Mouse (Mus musculus): ENCODE data around the gene Tmem190.
"Not testable (repeated sequence)": the region's sequence is repeated elsewhere in the genome, so short reads cannot be mapped to it uniquely, and the experiment has no call there.

Gene Tmem190

GRCm38 (mm10) chr7:4776861-4777830 is 5.6 kb upstream of the Tmem190 start:
- DNase-seq, result peak; percentile 75

DNA sequence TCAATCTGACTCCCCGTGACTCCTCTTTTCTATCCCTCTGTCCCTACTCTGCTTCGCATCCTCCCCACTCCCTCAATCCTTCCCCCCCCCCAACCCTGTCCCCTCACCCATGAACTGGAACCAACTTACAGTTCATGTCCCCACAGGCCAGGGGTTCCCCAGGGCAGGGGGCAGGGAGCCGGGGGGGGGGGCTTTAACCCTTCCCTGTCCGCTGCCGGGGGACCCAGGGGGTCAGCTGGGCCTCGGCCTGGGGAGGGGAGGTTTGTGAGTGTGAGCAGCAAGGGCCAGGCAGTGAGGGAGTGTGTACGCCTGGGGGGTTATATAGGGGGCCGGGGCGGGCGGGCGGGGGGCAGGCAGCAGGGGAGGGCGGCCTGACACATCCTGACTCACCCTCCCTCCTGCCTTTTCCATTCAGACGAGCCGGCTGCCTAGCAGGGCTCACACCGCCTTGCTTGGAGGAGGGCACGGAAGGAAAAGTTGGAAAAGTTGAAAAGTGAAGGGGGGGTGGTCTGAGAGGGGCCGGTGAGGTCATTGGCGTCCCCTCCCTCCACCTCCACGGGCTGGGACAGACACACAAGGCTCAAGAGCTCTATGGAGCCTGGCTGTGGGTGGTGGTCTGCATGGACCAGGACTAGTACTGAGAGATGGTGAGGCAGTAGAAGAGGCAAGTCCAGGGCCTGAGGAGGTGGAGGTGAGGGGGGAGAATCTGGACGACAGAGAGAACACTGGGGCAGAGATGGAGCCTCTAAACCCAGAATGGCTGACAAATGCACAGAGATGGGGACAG is 4.7 kb upstream of the Tmem190 start:
- DNase-seq, result no peak

DNA sequence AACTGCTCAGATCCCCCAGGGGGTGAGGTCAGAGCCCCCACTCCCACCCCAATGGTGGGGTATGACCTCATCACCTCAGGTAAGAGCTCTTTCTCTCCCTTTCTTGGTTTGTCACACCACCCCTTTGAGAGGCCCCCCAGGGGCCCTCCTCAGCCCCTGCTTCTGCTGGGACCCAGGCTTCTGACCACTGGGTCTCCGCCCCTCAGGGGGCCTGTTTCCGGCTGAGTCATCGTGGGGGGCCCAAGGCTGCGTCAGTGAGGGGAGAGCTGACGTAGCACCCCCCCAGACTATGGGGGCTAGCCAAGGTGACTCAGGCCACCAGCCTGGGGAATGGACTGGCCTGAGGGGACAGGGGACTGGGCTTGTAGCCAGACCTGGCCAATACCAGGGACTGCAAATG is 2.8 kb upstream of the Tmem190 start:
- no peak for DNase-seq

DNA sequence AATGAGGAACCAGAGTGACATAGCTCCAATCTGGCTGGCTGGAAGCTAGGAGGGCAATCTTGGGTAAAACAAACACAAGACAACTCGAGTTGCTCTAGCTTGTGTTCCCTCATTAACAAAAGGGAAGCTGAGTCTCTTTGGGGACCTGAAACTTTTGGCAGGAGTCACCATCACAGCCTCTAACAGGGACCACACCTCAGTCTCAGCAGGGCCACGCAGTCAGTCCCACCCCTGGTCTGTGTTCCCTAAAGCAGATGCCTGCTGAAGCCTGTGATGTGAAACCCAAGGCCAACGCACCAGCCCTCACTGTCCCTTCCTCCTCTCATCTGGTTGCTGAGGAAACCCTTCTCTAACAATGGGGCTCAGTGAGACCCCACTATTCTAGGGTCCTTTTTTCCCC is 607 bp upstream of the Tmem190 start:
- DNase-seq, result no peak

DNA sequence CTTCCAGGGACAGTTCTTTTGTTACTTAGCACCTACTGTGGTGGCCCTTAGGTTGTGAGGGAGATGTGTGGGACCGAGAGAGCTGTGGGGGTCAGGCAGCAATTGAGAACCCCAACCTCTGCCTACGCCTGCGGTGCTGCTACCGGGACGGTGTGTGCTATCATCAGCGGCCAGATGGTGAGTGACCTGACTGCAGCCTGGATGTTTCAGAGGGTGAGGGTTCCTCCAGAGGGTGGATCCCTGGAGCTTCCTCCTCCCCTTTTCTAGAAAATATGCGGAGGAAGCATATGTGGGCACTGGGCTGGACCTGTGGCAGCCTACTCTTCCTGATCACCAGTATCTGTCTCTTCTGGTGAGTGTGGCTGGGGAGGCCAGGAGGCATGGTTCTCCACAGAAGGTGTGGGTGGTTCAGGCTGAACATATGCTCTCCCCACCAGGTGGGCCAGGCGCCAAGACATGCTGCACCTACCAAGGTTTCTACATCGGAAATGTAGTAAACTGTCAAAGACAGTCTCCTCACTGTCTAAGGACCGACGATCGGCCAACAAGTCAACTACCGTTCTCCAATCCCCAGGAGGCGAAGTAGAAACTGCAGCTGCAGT is 1.0 kb downstream of the Tmem190 start:
- DNase-seq, result no peak

- DNase-seq, result peak; percentile 65
Measured at GRCm38 (mm10) chr7:4788499-4789435, 6.0 kb downstream of the Tmem190 start.

GRCm38 (mm10) chr7:4789436-4789935 is 6.7 kb downstream of the Tmem190 start, which contains the start of gene Tmem238:
Gene Tmem238 (minus strand): TSS chr7:4789656.
- DNase-seq, result peak; percentile 79

- DNase-seq, result peak; percentile 98
Measured at GRCm38 (mm10) chr7:4792278-4793212, 9.8 kb downstream of the Tmem190 start, which contains the start of gene Rpl28. Gene Rpl28 (plus strand): TSS chr7:4792874.

DNA sequence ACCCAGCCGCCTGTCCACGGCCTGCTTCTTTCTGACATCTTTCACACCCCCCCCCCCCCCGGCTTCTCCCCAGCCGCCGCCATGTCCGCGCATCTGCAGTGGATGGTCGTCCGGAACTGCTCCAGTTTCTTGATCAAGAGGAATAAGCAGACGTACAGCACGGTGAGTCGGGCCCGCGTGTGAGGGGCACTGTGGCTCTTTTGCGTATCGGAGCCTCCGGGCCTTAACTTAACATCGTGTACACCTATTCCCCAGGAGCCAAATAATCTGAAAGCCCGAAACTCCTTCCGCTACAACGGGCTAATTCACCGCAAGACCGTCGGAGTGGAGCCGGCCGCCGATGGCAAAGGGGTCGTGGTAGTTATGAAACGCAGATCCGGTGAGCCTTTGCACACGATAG is 10.5 kb downstream of the Tmem190 start:
- not testable (repeated sequence) for DNase-seq

DNA sequence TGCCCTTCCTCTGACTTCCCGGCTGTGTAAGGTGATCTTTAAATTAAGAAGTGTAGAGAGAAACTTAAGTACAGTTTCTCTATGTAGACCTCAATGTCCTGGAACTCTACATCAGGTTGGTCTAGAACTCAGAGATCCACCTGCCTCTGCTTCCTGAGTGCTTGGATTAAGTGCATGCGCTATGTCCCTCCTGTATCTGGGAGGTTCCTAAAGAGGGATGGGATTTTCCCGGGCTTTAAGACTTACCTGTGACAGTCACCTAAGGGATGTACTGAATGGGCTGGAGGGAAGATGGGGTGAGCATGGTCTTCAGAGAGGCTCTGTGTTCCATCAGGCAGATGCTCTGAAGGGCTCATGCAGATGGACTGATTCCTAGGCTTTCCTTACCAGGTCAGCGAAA is 10.9 kb downstream of the Tmem190 start:
- no peak for DNase-seq

GRCm38 (mm10) chr7:4794631-4795168 is 12.0 kb downstream of the Tmem190 start:
- no peak for DNase-seq

DNA sequence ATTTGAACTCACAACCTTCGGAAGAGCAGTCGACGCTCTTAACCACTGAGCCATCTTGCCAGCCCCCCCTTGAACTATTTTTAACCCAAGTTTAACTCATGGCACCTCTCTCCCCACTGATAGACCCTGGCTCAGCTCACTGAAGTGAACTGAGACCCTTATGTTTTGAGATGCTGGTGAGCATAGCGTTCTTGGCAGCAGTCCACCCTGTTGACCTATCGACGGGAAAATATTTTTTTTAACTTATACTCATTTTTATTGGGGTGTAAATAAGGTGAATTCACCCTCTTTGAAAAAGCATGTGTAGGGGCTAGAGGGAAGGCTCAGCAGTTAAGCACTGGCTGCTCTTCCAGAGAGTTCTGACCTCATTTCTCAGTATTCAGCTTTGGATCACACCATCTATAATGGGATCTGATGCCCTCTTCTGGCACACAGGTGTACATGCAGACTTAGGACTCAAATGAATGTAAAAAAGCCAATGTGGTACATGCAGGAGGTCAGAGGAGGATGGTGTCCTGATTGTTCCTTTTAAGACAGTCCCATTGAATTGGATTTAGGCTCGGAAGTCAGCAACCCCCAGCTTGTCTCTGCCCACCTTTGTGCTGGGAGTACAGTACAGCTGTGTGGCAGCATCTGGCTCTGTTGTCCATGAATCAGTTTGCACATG is 13.2 kb downstream of the Tmem190 start:
- peak; percentile 44 for DNase-seq

DNA sequence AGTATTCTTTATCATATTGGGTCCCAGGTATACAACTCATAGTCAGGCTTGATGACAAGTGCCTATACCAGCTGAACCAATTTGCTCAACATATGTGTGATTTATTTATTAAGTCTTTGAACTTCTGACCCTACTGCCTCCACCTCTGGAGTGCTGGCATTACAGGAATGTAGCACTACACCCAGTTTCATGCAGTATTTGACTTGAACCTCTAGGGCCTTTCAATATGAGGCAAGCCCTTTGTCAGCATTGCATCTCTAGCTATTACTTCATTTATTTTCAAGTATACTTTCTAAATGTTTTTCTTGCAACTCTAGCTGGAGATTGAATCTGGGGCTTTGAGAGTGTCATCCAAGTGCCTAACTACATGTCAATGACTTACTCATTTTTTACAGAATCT is 19.5 kb downstream of the Tmem190 start:
- DNase-seq, result no peak

GRCm38 (mm10) chr7:4806716-4807115 is 24.0 kb downstream of the Tmem190 start:
- DNase-seq, result peak; percentile 62

DNA sequence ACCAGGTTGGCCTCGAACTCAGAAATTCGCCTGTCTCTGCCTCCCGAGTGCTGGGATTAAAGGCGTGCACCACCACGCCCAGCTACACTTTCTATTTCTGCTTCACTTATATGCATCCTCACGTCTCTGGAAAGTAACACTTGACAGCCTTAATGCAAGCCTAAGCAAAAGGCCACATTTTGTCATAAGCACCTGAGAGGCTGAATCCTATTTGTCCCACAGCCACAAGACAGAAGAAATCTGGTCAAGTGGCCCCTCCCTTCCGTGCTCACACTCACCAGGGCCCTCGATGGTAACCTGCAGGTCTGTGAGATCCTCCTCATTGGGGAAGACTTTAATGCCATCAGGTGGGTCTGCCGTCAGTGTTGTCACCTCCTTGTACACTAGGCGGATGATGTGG is 28.4 kb downstream of the Tmem190 start:
- not testable (repeated sequence) for DNase-seq

GRCm38 (mm10) chr7:4811842-4812302 is 29.1 kb downstream of the Tmem190 start:
- peak; percentile 57 for DNase-seq

DNA sequence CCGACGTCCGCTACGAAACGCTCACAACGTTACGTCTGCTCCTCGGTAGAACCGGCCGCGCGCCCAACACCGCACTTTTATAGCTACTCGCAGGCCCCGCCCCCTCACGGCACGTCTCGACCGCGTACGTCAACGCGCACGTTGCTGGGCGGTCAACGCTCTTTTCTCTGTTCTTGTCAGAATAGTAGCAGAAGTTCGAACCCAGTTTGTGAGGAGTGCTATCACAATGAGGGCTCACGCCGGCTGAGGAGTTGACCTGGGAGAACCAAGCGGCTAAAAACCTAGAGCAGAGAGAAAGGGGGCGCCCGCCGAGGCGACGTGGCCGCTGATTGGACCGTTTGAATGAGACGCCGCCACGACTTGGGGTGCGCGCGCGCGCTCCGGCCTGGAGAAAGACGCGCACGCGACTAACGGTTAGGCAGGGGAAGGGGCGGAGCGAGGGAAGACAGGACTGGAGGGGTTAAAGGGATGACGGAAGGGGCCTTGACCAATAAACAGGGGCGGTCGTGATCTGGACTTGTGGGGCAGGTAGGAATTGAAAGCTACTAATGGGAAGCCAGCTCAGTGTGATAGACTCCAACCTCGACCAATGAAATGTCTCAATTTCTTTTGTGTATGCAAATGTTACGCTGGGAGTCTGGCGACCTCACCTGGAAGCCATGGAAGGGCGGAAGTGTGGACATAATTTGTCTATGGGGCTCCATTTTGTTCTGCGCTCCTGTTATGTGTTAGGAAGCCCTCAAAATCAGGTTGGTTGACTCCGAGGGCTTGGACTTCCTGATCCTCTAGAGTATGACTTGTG is 29.8 kb downstream of the Tmem190 start, which contains the start of gene Ube2s:
Ube2s (minus strand) TSS at position 288 of the 802 bp plus-strand sequence.
- peak; percentile 100 for DNase-seq

DNA sequence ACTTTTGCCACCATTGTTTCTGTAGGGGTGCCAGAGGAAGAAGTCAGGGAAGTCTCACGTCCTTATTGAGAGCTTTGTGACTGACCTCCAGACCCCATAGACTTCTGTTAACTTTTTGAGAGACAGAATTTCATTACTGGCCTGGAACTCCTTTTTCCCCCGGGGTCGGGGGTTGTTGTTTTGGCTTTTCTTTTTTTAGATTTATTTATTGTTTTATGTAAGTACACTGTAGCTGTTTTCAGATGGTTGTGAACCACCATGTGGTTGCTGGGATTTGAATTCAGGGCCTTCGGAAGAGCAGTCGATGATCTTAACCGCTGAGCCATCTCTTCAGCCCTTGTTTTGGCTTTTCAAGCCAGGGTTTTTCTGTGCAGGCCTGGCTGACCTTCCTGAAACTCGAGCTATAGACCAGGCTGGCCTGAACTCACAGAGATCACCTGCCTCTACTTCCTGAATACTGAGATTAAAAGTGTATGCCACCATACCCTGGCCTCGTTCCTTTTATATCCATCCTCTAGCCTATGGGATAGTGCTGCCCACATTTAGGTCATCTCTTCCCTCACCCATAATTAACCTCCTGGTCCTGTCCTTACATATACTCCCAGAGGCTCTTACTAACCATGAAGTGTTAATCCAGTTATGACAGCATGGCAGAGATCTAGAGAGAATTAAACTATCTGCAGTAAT is 30.5 kb downstream of the Tmem190 start:
- DNase-seq, result no peak
